Mouse (Mus musculus) liver, postnatal 0 days (tissue): ENCODE data around the gene Ano1.

Experiments
- CTCF ChIP-seq: sonication (generic); IDR thresholded peaks from 2 replicates; pipeline ENCODE4 v1.5.1; 2016; ENCODE audit warnings: antibody characterized with exemption, low read depth
- EP300 ChIP-seq: IDR thresholded peaks from 2 replicates; pipeline ENCODE4 v1.6.1; 2016; ENCODE audit warnings: antibody characterized with exemption, low read depth, mild to moderate bottlenecking

DNA sequence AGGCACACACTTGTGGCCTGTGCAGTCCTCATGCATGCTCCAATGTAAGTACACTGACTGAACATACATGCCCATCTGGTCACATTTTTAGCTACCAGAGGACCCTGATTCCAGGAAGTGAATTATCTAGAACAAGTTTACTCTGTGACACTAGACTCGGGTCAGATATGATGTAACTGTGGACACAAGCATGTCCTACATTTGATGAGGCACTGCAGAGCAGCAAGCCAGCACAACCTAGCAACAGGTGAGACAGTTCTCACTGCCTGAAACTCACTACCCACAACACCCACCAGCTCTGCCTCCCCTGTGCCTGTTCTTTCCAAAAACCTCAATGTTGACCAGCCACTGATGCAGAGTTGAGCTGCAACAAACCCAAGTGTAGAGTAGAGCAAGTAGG lies 201.0 kb downstream of the Ano1 start:
- TF ChIP-seq CTCF, result no peak
- no peak for TF ChIP-seq EP300
